Mouse (Mus musculus) erythroblast, embryonic 14.5 days (primary cell): ENCODE data around the gene Oip5. TPM values are rescaled to one million over a fixed set of nuclear protein-coding genes. Genes with fewer than 3 reads are reported as not detected.
"Not testable (repeated sequence)": the region's sequence is repeated elsewhere in the genome, so short reads cannot be mapped to it uniquely, and the experiment has no call there.

ENCODE experiments used
- H3K27me3 ChIP-seq: 2 replicates; pipeline ENCODE4 v1.6.1; 2012; ENCODE audit warnings: inconsistent platforms; ENCODE audit not compliant: control insufficient read depth
- H3K36me3 ChIP-seq: 2 replicates; pipeline ENCODE4 v1.6.1; 2012; ENCODE audit warnings: mild to moderate bottlenecking, inconsistent platforms; ENCODE audit not compliant: control insufficient read depth
- H3K4me1 ChIP-seq: 2 replicates; pipeline ENCODE4 v1.6.1; 2012; ENCODE audit warnings: inconsistent platforms; ENCODE audit not compliant: control insufficient read depth
- H3K4me3 ChIP-seq: replicated peaks from 2 replicates; pipeline ENCODE3; 2012; ENCODE audit warnings: moderate library complexity, mild to moderate bottlenecking, inconsistent platforms
- H3K9me3 ChIP-seq: 2 replicates; pipeline ENCODE4 v1.6.1; 2012; ENCODE audit warnings: low read length, inconsistent platforms, mixed read lengths; ENCODE audit not compliant: control insufficient read depth
- GATA1 ChIP-seq: IDR thresholded peaks from 2 replicates; pipeline ENCODE4 v1.6.1; 2012; ENCODE audit warnings: low read length, inconsistent platforms, mixed read lengths
- TAL1 ChIP-seq: IDR thresholded peaks from 3 replicates; pipeline ENCODE4 v1.6.1; 2012; ENCODE audit warnings: low read length, inconsistent platforms, mixed read lengths
- polyA plus RNA-seq: library from polyadenylated mRNA; stranded (reverse); fragments of >175 nt; gene quantifications from 2 replicates; pipeline ENCODE4 v1.2.3, GENCODE M21; 2012

The Oip5 gene
- 3.6 and 6.2 TPM in 2 replicates for polyA plus RNA-seq

- H3K27me3 ChIP-seq = no peaks in the 10 kb centered on the region
- peaks cover 66% of the 10 kb centered on the region for H3K36me3 ChIP-seq
- TF ChIP-seq GATA1 (no peak), TAL1 (no peak)
- no peaks in the 10 kb centered on the region for H3K9me3 ChIP-seq
- H3K4me1 ChIP-seq = peaks cover 40% of the 10 kb centered on the region
- H3K4me3 ChIP-seq = peak within 1 kb of the TSS; percentile 90
Observed at GRCm38 (mm10) chr2:119618199-119618982, at the start of gene Oip5, which contains the start of gene Nusap1. TSS of gene Oip5 (minus strand) at chr2:119618469. TSS of gene Nusap1 (plus strand) at chr2:119618298.

- H3K9me3 ChIP-seq, H3K36me3 ChIP-seq, H3K4me3 ChIP-seq, H3K27me3 ChIP-seq: not testable (repeated sequence)
- H3K4me1 ChIP-seq = peaks cover 17% of the 10 kb centered on the region
Observed at GRCm38 (mm10) chr2:119665744-119666143, 47.5 kb upstream of the Oip5 start.

GRCm38 (mm10) chr2:119662220-119663182, 44.2 kb upstream of the Oip5 start, which contains the start of gene Ndufaf1:
TSS of gene Ndufaf1 (minus strand) at chr2:119662827.
- Histone ChIP-seq H3K9me3 (no peaks in the 10 kb centered on the region), H3K27me3 (no peaks in the 10 kb centered on the region), H3K4me1 (peaks cover 14% of the 10 kb centered on the region), H3K4me3 (peak within 1 kb of the TSS; percentile 77), H3K36me3 (peaks cover 25% of the 10 kb centered on the region)
- TF ChIP-seq TAL1 = no peak
- no peak for TF ChIP-seq GATA1

GRCm38 (mm10) chr2:119644254-119644653, 26.0 kb upstream of the Oip5 start:
- H3K36me3 ChIP-seq = peaks cover 98% of the 10 kb centered on the region
- TF ChIP-seq TAL1 (no peak), GATA1 (no peak)

GRCm38 (mm10) chr2:119641214-119641912, 23.1 kb upstream of the Oip5 start:
- no peak for TF ChIP-seq GATA1
- no peak for TF ChIP-seq TAL1
- H3K27me3 ChIP-seq = no peaks in the 10 kb centered on the region
- no peaks in the 10 kb centered on the region for H3K9me3 ChIP-seq
- H3K4me1 ChIP-seq = no peaks in the 10 kb centered on the region; the same call in 1 of the 2 replicates
- H3K4me3 ChIP-seq = no peak overlapping the region
- peaks cover 97% of the 10 kb centered on the region for H3K36me3 ChIP-seq

More at GRCm38 (mm10) chr2:119644254-119644653, 26.0 kb upstream of the Oip5 start:
- Histone ChIP-seq H3K4me1 (no peaks in the 10 kb centered on the region; the same call in 1 of the 2 replicates), H3K27me3 (no peaks in the 10 kb centered on the region), H3K9me3 (no peaks in the 10 kb centered on the region), H3K4me3 (no peak overlapping the region)

DNA sequence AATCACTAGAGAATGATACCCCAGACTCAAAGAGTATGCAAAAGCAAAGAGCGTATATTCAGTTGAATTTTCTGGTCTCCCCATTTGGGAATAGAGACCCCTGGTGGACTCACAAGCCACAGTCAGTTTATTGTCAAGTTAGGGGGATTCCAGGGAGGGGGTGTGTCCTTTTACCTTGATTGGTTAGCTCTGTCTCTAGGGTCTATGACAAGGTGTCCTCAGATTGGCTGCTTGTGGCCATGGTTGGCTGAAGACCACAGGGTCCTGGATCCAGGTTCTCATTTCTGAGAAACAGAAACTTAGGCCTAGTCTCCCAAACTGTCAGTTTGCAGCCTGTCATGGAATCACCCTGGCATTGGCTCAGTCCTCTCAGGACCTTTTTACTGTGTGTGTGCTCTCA, 18.5 kb upstream of the Oip5 start:
- TF ChIP-seq TAL1 (no peak), GATA1 (no peak)
- Histone ChIP-seq H3K9me3 (no peaks in the 10 kb centered on the region), H3K4me3 (no peak overlapping the region), H3K27me3 (no peaks in the 10 kb centered on the region), H3K36me3 (peaks cover 98% of the 10 kb centered on the region), H3K4me1 (no peaks in the 10 kb centered on the region; the same call in 1 of the 2 replicates)

GRCm38 (mm10) chr2:119621302-119621701, 3.0 kb upstream of the Oip5 start:
- Histone ChIP-seq H3K27me3 (no peaks in the 10 kb centered on the region), H3K4me1 (peaks cover 44% of the 10 kb centered on the region), H3K9me3 (no peaks in the 10 kb centered on the region), H3K4me3 (peak overlapping the region; percentile 90), H3K36me3 (peaks cover 71% of the 10 kb centered on the region)
- no peak for TF ChIP-seq TAL1
- TF ChIP-seq GATA1 = no peak

- H3K9me3 ChIP-seq, H3K27me3 ChIP-seq: not testable (repeated sequence)
- Histone ChIP-seq H3K36me3 (peaks cover 66% of the 10 kb centered on the region), H3K4me3 (peak overlapping the region; percentile 90), H3K4me1 (peaks cover 44% of the 10 kb centered on the region)
Observed at GRCm38 (mm10) chr2:119619002-119619401, 733 bp upstream of the Oip5 start.
